Mouse (Mus musculus) neural tube, embryonic 15.5 days (tissue): ENCODE measurements around the gene Faf1. TPM values are rescaled to one million over a fixed set of nuclear protein-coding genes. Genes with fewer than 3 reads are reported as not detected.
"Not testable (repeated sequence)": the region's sequence is repeated elsewhere in the genome, so short reads cannot be mapped to it uniquely, and the experiment has no call there.

Experiments used
- ATAC-seq: fragments of 200-750 bp; cut with Nextera tagmentation; 2 replicates; pipeline ENCODE4 v1.8.0; 2017; ENCODE audit warnings: mild to moderate bottlenecking, moderate TSS enrichment, moderate library complexity; ENCODE audit not compliant: low FRiP score
- H3K27ac ChIP-seq: fragments of 300-500 bp; sonication (generic); replicated peaks from 2 replicates; pipeline ENCODE4 v1.5.1; 2015; ENCODE audit warnings: mild to moderate bottlenecking, inconsistent platforms
- H3K27me3 ChIP-seq: fragments of 300-500 bp; sonication (generic); replicated peaks from 2 replicates; pipeline ENCODE4 v1.6.1; 2015; ENCODE audit warnings: inconsistent platforms
- H3K36me3 ChIP-seq: fragments of 300-500 bp; sonication (generic); 2 replicates; pipeline ENCODE4 v1.6.1; 2015; ENCODE audit warnings: inconsistent platforms
- H3K4me1 ChIP-seq: fragments of 300-500 bp; sonication (generic); 2 replicates; pipeline ENCODE4 v1.6.1; 2015; ENCODE audit warnings: inconsistent platforms
- H3K4me2 ChIP-seq: fragments of 300-500 bp; sonication (generic); 2 replicates; pipeline ENCODE4 v1.6.1; 2015; ENCODE audit warnings: inconsistent platforms, mild to moderate bottlenecking, moderate library complexity
- H3K4me3 ChIP-seq: fragments of 300-500 bp; sonication (generic); replicated peaks from 2 replicates; pipeline ENCODE4 v1.5.1; 2015; ENCODE audit warnings: mild to moderate bottlenecking, inconsistent platforms
- H3K9ac ChIP-seq: fragments of 300-500 bp; sonication (generic); replicated peaks from 2 replicates; pipeline ENCODE4 v1.6.1; 2015; ENCODE audit warnings: mild to moderate bottlenecking, inconsistent platforms
- H3K9me3 ChIP-seq: fragments of 300-500 bp; sonication (generic); replicated peaks from 2 replicates; pipeline ENCODE4 v1.6.1; 2016; ENCODE audit warnings: inconsistent platforms
- WGBS: fragments of 180-500 bp; shearing (Covaris S2); methylation state at CpG from one replicate; pipeline ENCODE4 v1.1.7; 2015; ENCODE audit warnings: mixed read lengths; 5-methylcytosine and 5-hydroxymethylcytosine counted together
- polyA plus RNA-seq: library from polyadenylated mRNA; unstranded; fragments of >200 nt; fragmentation: Nextera tagmentation; extraction: Ambion mirVana; gene quantifications from 2 replicates; pipeline ENCODE4 v1.2.1, GENCODE M21; 2015

Faf1 gene
- polyA plus RNA-seq, 1 experiment from 2014 or later = 30.9 TPM

- Histone ChIP-seq H3K9ac (peak within 1 kb of the TSS; percentile 61), H3K36me3 (no peaks in the 10 kb centered on the region), H3K4me3 (peak within 1 kb of the TSS; percentile 55), H3K27ac (peak within 1 kb of the TSS; percentile 81), H3K9me3 (no peaks in the 10 kb centered on the region), H3K4me1 (peaks cover 23% of the 10 kb centered on the region), H3K4me2 (peak within 1 kb of the TSS; percentile 91), H3K27me3 (peaks cover 41% of the 10 kb centered on the region)
- 4% methylated on average over 61 of the region's 64 CpGs for WGBS
- peak; percentile 90 for ATAC-seq
Observed at GRCm38 (mm10) chr4:109666461-109667269, 9.7 kb upstream of the Faf1 start, which contains the start of gene Cdkn2c. Gene Cdkn2c, minus strand, starts transcription at chr4:109667189.

GRCm38 (mm10) chr4:109667518-109667917 lies 8.9 kb upstream of the Faf1 start:
- H3K36me3 ChIP-seq = no peaks in the 10 kb centered on the region
- H3K4me3 ChIP-seq = no peak overlapping the region; the same call in 1 of the 2 replicates
- H3K9me3 ChIP-seq = no peaks in the 10 kb centered on the region
- WGBS = 57% methylated on average over 2 of the region's 2 CpGs
- H3K27me3 ChIP-seq = peaks cover 35% of the 10 kb centered on the region
- peak overlapping the region; percentile 91 for H3K4me2 ChIP-seq
- H3K4me1 ChIP-seq = peaks cover 23% of the 10 kb centered on the region
- no peak for ATAC-seq
- no peak overlapping the region for H3K27ac ChIP-seq
- no peak overlapping the region for H3K9ac ChIP-seq

GRCm38 (mm10) chr4:109670213-109670612 lies 6.2 kb upstream of the Faf1 start:
- no peak overlapping the region for H3K4me3 ChIP-seq
- no peaks in the 10 kb centered on the region for H3K36me3 ChIP-seq
- peaks cover 19% of the 10 kb centered on the region for H3K4me1 ChIP-seq
- ATAC-seq = no peak
- H3K27me3 ChIP-seq = peaks cover 20% of the 10 kb centered on the region; the same call in 1 of the 2 replicates
- H3K9me3 ChIP-seq = no peaks in the 10 kb centered on the region
- no peak overlapping the region for H3K27ac ChIP-seq
- H3K9ac ChIP-seq = no peak overlapping the region
- 79% methylated on average over 2 of the region's 2 CpGs for WGBS
- no peak overlapping the region for H3K4me2 ChIP-seq

DNA sequence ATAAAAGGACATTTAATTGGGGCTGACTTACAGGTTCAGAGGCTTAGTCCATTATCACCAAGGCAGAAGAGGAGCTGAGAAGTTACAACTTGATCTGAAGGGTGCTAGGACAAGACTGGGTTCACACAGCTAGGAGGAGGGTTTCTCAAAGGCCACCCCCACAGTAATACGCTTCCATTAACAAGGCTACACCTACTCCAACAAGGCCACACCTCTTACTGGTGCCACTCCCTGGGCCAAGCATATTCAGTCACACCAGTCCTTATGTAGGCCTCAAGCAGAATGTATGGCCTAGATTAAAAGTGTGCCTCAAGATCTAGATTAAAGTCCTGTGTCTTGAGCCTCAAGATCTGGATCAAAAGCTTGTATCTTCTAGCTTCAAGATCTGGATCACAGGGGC lies 4.4 kb upstream of the Faf1 start:
- H3K27ac ChIP-seq = no peak overlapping the region
- no peaks in the 10 kb centered on the region for H3K9me3 ChIP-seq
- no peak overlapping the region for H3K9ac ChIP-seq
- peaks cover 7% of the 10 kb centered on the region; the same call in 1 of the 2 replicates for H3K27me3 ChIP-seq
- H3K36me3 ChIP-seq = no peaks in the 10 kb centered on the region
- ATAC-seq = no peak
- no peak overlapping the region for H3K4me3 ChIP-seq
- H3K4me1 ChIP-seq = peaks cover 4% of the 10 kb centered on the region
- no peak overlapping the region for H3K4me2 ChIP-seq
- WGBS = 82% methylated on average over 1 of the region's 1 CpGs

DNA sequence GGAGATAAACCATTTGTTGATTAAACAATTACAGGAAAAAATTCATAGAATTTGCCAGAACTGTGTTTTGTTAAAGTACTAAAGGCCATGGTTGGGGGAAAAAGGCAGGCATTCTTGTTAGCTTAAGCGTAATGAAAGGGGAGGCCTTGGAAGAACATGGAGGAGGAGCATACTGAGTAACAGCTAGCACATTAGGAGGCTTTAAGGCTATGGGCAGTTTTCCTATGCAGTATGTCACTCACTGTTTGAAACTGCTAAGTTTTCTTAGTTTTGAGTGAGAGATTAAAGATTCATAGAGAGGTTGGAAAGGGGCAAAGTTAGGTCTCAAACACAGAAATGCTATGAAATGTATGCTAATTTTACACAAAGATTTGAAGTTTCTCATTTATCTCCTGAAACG lies 2.3 kb upstream of the Faf1 start:
- Histone ChIP-seq H3K36me3 (no peaks in the 10 kb centered on the region), H3K4me3 (no peak overlapping the region), H3K9ac (no peak overlapping the region), H3K4me2 (no peak overlapping the region), H3K9me3 (no peaks in the 10 kb centered on the region), H3K4me1 (peaks cover 15% of the 10 kb centered on the region), H3K27me3 (no peaks in the 10 kb centered on the region), H3K27ac (no peak overlapping the region)
- ATAC-seq = no peak
- 86% methylated on average over 2 of the region's 2 CpGs for WGBS

DNA sequence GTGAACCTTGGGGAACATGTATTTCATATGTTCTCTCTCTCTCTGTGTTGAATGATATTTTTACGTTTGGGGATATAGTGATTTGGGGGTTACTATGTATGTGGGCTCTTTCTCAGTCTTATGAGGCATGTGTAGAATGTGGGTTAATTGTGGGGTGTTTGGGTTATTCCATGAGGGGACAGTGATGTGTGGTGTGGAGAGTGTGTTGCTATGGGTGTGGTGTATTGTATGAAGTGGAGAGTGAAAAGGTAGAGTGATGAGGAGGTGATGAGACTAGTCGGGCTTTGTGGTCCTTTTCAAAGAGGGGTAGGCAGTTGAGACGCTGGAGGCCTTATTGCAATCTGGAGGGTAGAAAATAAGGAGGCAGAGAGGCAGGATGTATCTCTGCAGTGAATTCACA lies 833 bp downstream of the Faf1 start:
- Histone ChIP-seq H3K36me3 (no peaks in the 10 kb centered on the region), H3K9me3 (no peaks in the 10 kb centered on the region), H3K9ac (peak overlapping the region; percentile 87), H3K4me3 (peak overlapping the region; percentile 93), H3K27me3 (no peaks in the 10 kb centered on the region), H3K4me2 (peak overlapping the region; percentile 69), H3K4me1 (peaks cover 19% of the 10 kb centered on the region), H3K27ac (peak overlapping the region; percentile 96)
- ATAC-seq = peak; percentile 16; the same call in 1 of the 2 replicates
- 0% methylated on average over 3 of the region's 3 CpGs for WGBS

DNA sequence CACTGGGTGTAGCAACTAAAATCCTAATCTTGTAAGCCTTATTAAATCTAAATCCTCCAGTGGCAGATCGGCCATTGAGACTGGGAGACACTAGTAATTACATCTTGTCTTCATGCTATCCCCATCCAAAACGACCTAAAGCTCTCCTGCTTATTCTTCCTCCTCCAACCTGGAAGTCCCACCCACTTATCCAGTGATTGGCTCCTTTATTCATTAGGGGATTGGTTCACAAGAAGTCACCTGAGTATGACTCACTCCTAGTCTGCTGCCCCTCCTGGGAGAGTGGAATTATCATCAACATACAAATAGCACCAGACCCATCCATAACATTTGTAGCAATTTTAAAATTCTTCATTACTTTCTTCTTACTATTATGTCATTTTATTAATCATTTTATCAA lies 7.2 kb downstream of the Faf1 start:
- WGBS = 70% methylated on average over 2 of the region's 2 CpGs
- H3K9ac ChIP-seq = no peak overlapping the region
- no peak overlapping the region for H3K4me3 ChIP-seq
- no peak overlapping the region for H3K27ac ChIP-seq
- H3K4me1 ChIP-seq = 0 out of 2 replicates have a peak, but pooled peaks cover 4% of the 10 kb centered on the region
- peaks cover 5% of the 10 kb centered on the region for H3K36me3 ChIP-seq
- H3K9me3 ChIP-seq = no peaks in the 10 kb centered on the region
- H3K4me2 ChIP-seq = no peak overlapping the region
- no peak for ATAC-seq
- no peaks in the 10 kb centered on the region for H3K27me3 ChIP-seq

DNA sequence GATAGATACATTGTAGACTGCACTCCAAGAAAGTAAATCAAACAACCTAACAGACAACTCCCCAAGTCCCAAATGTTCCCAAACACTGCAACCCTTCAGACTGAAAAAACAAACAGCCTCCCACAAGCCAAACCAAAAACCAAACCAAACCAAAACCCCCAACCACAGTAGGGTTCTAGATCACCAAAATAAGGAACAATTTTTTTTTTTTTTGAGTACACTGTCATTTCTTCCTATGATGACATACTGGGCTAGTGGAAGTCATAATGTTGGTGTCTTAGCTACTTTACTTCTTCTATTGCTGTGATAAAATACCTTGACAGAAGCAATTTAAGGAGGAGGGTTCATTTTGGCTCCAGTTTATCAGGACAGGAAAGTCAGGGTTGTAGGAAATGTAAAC lies 16.3 kb downstream of the Faf1 start:
- Histone ChIP-seq H3K4me1 (no peaks in the 10 kb centered on the region), H3K36me3 (peaks cover 4% of the 10 kb centered on the region; the same call in 1 of the 2 replicates), H3K27me3 (no peaks in the 10 kb centered on the region), H3K9ac (no peak overlapping the region), H3K27ac (no peak overlapping the region), H3K4me2 (no peak overlapping the region), H3K4me3 (no peak overlapping the region), H3K9me3 (0 out of 2 replicates have a peak, but pooled peaks cover 6% of the 10 kb centered on the region)
- no peak for ATAC-seq

DNA sequence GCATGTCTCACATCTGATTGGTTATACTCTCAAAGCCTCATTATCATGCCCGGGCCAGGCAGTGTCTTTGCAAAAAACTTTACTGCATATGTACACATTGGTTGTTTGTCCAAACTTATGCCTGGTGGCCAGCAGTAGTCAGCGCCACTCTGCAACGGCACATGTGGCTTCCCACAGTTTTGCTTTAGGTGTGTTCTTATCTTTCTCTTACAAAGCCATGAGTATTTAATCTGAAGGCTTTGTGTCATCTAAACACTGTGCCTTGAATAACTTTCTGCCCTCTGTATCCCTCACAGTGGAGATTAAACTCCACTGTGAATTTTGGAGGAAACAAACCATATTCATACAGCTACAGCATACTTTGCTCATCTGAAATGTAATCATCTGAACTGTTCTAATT lies 24.3 kb downstream of the Faf1 start:
- not testable (repeated sequence) for H3K9ac ChIP-seq, H3K36me3 ChIP-seq, H3K4me1 ChIP-seq, H3K4me2 ChIP-seq, H3K27me3 ChIP-seq, H3K4me3 ChIP-seq, ATAC-seq, H3K27ac ChIP-seq, H3K9me3 ChIP-seq
- WGBS = 89% methylated on average over 3 of the region's 3 CpGs

- no peak overlapping the region for H3K27ac ChIP-seq
- H3K27me3 ChIP-seq = no peaks in the 10 kb centered on the region
- no peaks in the 10 kb centered on the region for H3K4me1 ChIP-seq
- no peak overlapping the region for H3K9ac ChIP-seq
- peak; percentile 45; the same call in 1 of the 2 replicates for ATAC-seq
- H3K4me3 ChIP-seq = no peak overlapping the region
- H3K9me3 ChIP-seq = no peaks in the 10 kb centered on the region
- H3K4me2 ChIP-seq = no peak overlapping the region
- no peaks in the 10 kb centered on the region for H3K36me3 ChIP-seq
Observed at GRCm38 (mm10) chr4:109703568-109703967, 27.2 kb downstream of the Faf1 start.

DNA sequence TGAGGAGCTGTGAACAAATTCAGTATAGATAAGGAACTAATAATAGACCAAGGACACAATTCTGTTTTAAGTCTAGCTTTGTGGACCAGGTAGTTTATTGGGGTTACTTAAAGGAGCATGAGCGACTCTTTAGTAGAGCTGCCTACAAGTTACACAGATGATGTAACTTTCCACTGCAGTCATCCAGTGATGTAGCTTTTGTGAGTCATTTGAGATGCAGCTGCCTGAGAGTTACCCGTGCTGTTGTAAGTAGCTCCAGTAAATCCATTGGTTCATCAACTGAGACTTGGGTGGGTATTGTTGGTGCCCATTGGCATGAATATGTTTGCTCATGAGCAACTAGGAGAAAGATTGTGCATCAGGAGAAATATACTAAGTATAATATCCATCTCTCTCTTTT lies 29.0 kb downstream of the Faf1 start:
- no peak overlapping the region for H3K27ac ChIP-seq
- no peak overlapping the region for H3K4me3 ChIP-seq
- no peaks in the 10 kb centered on the region for H3K9me3 ChIP-seq
- H3K36me3 ChIP-seq = no peaks in the 10 kb centered on the region
- H3K4me1 ChIP-seq = no peaks in the 10 kb centered on the region
- H3K4me2 ChIP-seq = no peak overlapping the region
- no peaks in the 10 kb centered on the region for H3K27me3 ChIP-seq
- no peak overlapping the region for H3K9ac ChIP-seq
- 95% methylated on average over 2 of the region's 2 CpGs for WGBS
- ATAC-seq = no peak

GRCm38 (mm10) chr4:109719281-109719680 lies 42.9 kb downstream of the Faf1 start:
- H3K9me3 ChIP-seq = no peaks in the 10 kb centered on the region
- no peak overlapping the region for H3K4me3 ChIP-seq
- H3K4me1 ChIP-seq = no peaks in the 10 kb centered on the region
- H3K36me3 ChIP-seq = no peaks in the 10 kb centered on the region
- no peak overlapping the region for H3K27ac ChIP-seq
- H3K4me2 ChIP-seq = no peak overlapping the region
- no peaks in the 10 kb centered on the region for H3K27me3 ChIP-seq
- ATAC-seq = no peak
- WGBS = 94% methylated on average over 5 of the region's 5 CpGs
- H3K9ac ChIP-seq = no peak overlapping the region
